Mouse (Mus musculus): ENCODE measurements around the gene Serinc1. TPM values are rescaled to one million over a fixed set of nuclear protein-coding genes. Genes with fewer than 3 reads are reported as not detected.

The Serinc1 gene
- polyA plus RNA-seq, 1 experiment, result 19.8 TPM

- H3K4me3 ChIP-seq (ENCODE audit: control insufficient read depth, low read depth, low read length), result no peak overlapping the region
- H3K27me3 ChIP-seq (ENCODE audit: control insufficient read depth, insufficient read depth, low read length), result no peaks in the 10 kb centered on the region
- TF ChIP-seq POLR2A (IDR thresholded peaks at IDR 0.05; ENCODE audit: control insufficient read depth, low read depth, low read length), result no peak
- TF ChIP-seq CTCF (IDR thresholded peaks at IDR 0.05; ENCODE audit: control insufficient read depth, insufficient read depth, insufficient replicate concordance, low read depth, low read length), result no peak
- H3K27ac ChIP-seq (ENCODE audit: control insufficient read depth, insufficient read depth, low read depth, low read length), result no peak overlapping the region
- no peaks in the 10 kb centered on the region for H3K36me3 ChIP-seq (ENCODE audit: control insufficient read depth, insufficient read depth, low read length)
- H3K4me1 ChIP-seq (ENCODE audit: control insufficient read depth, insufficient read depth, low read length), result no peaks in the 10 kb centered on the region
Measured at GRCm38 (mm10) chr10:57514616-57515015, 17.7 kb downstream of the Serinc1 start.

GRCm38 (mm10) chr10:57499414-57500156 lies 32.7 kb downstream of the Serinc1 start:
- no peaks in the 10 kb centered on the region for H3K36me3 ChIP-seq (ENCODE audit: control insufficient read depth, insufficient read depth, low read length)

GRCm38 (mm10) chr10:57492050-57492449 lies 40.3 kb downstream of the Serinc1 start:
- peaks cover 2% of the 10 kb centered on the region for H3K4me1 ChIP-seq (ENCODE audit: control insufficient read depth, insufficient read depth, low read length)
- no peak overlapping the region for H3K27ac ChIP-seq (ENCODE audit: control insufficient read depth, insufficient read depth, low read depth, low read length)
- no peaks in the 10 kb centered on the region for H3K36me3 ChIP-seq (ENCODE audit: control insufficient read depth, insufficient read depth, low read length)
- no peak overlapping the region for H3K4me3 ChIP-seq (ENCODE audit: control insufficient read depth, low read depth, low read length)
- H3K27me3 ChIP-seq (ENCODE audit: control insufficient read depth, insufficient read depth, low read length), result no peaks in the 10 kb centered on the region
- TF ChIP-seq POLR2A (IDR thresholded peaks at IDR 0.05; ENCODE audit: control insufficient read depth, low read depth, low read length), result no peak
- TF ChIP-seq CTCF (IDR thresholded peaks at IDR 0.05; ENCODE audit: control insufficient read depth, insufficient read depth, insufficient replicate concordance, low read depth, low read length), result no peak

More at GRCm38 (mm10) chr10:57499414-57500156, 32.7 kb downstream of the Serinc1 start:
- Histone ChIP-seq H3K27me3 (ENCODE audit: control insufficient read depth, insufficient read depth, low read length) (no peaks in the 10 kb centered on the region), H3K27ac (ENCODE audit: control insufficient read depth, insufficient read depth, low read depth, low read length) (no peak overlapping the region), H3K4me3 (ENCODE audit: control insufficient read depth, low read depth, low read length) (no peak overlapping the region), H3K4me1 (ENCODE audit: control insufficient read depth, insufficient read depth, low read length) (no peaks in the 10 kb centered on the region)
- no peak for TF ChIP-seq POLR2A (IDR thresholded peaks at IDR 0.05; ENCODE audit: control insufficient read depth, low read depth, low read length)
- TF ChIP-seq CTCF (IDR thresholded peaks at IDR 0.05; ENCODE audit: control insufficient read depth, insufficient read depth, insufficient replicate concordance, low read depth, low read length), result no peak

DNA sequence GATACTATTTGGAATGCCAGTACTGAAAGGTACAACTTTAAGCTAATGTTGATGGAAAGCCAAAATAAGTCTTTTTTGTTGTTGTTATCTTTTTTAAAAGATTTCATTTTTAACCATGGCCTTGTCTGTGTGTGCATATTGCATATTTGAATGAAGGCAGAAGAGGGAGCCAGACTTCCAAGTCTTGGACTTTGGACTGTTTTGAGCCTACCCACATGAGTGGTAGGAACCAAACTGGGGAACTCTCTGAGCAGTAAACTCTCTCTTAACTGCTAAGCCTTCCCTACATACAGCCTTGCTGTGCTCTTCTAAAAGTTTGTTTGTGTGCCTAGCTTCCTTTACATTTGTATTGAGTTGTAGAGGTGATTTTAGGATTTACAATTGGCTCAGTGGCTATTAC lies 43.7 kb downstream of the Serinc1 start:
- Histone ChIP-seq H3K36me3 (ENCODE audit: control insufficient read depth, insufficient read depth, low read length) (no peaks in the 10 kb centered on the region), H3K4me3 (ENCODE audit: control insufficient read depth, low read depth, low read length) (peak overlapping the region; percentile 36; the same call in 1 of the 2 replicates), H3K27me3 (ENCODE audit: control insufficient read depth, insufficient read depth, low read length) (no peaks in the 10 kb centered on the region), H3K4me1 (ENCODE audit: control insufficient read depth, insufficient read depth, low read length) (peaks cover 2% of the 10 kb centered on the region), H3K27ac (ENCODE audit: control insufficient read depth, insufficient read depth, low read depth, low read length) (no peak overlapping the region)
- TF ChIP-seq POLR2A (IDR thresholded peaks at IDR 0.05; ENCODE audit: control insufficient read depth, low read depth, low read length), result no peak
- TF ChIP-seq CTCF (IDR thresholded peaks at IDR 0.05; ENCODE audit: control insufficient read depth, insufficient read depth, insufficient replicate concordance, low read depth, low read length), result no peak

- Histone ChIP-seq H3K36me3 (ENCODE audit: control insufficient read depth, insufficient read depth, low read length) (no peaks in the 10 kb centered on the region), H3K4me3 (ENCODE audit: control insufficient read depth, low read depth, low read length) (peak overlapping the region; percentile 63; the same call in 1 of the 2 replicates), H3K4me1 (ENCODE audit: control insufficient read depth, insufficient read depth, low read length) (peaks cover 2% of the 10 kb centered on the region), H3K27ac (ENCODE audit: control insufficient read depth, insufficient read depth, low read depth, low read length) (no peak overlapping the region), H3K27me3 (ENCODE audit: control insufficient read depth, insufficient read depth, low read length) (no peaks in the 10 kb centered on the region)
- no peak for TF ChIP-seq POLR2A (IDR thresholded peaks at IDR 0.05; ENCODE audit: control insufficient read depth, low read depth, low read length)
- no peak for TF ChIP-seq CTCF (IDR thresholded peaks at IDR 0.05; ENCODE audit: control insufficient read depth, insufficient read depth, insufficient replicate concordance, low read depth, low read length)
Measured at GRCm38 (mm10) chr10:57487201-57487600, 45.1 kb downstream of the Serinc1 start.

- H3K27me3 ChIP-seq (ENCODE audit: control insufficient read depth, insufficient read depth, low read length), result no peaks in the 10 kb centered on the region
- peak overlapping the region; percentile 34 for H3K27ac ChIP-seq (ENCODE audit: control insufficient read depth, insufficient read depth, low read depth, low read length)
- H3K4me3 ChIP-seq (ENCODE audit: control insufficient read depth, low read depth, low read length), result peak overlapping the region; percentile 69
- peaks cover 2% of the 10 kb centered on the region; the same call in 1 of the 2 replicates for H3K4me1 ChIP-seq (ENCODE audit: control insufficient read depth, insufficient read depth, low read length)
- no peaks in the 10 kb centered on the region for H3K36me3 ChIP-seq (ENCODE audit: control insufficient read depth, insufficient read depth, low read length)
- no peak for TF ChIP-seq CTCF (IDR thresholded peaks at IDR 0.05; ENCODE audit: control insufficient read depth, insufficient read depth, insufficient replicate concordance, low read depth, low read length)
- TF ChIP-seq POLR2A (IDR thresholded peaks at IDR 0.05; ENCODE audit: control insufficient read depth, low read depth, low read length), result no peak; the same call in 1 of the 2 replicates
Measured at GRCm38 (mm10) chr10:57486542-57487071, 45.7 kb downstream of the Serinc1 start.

DNA sequence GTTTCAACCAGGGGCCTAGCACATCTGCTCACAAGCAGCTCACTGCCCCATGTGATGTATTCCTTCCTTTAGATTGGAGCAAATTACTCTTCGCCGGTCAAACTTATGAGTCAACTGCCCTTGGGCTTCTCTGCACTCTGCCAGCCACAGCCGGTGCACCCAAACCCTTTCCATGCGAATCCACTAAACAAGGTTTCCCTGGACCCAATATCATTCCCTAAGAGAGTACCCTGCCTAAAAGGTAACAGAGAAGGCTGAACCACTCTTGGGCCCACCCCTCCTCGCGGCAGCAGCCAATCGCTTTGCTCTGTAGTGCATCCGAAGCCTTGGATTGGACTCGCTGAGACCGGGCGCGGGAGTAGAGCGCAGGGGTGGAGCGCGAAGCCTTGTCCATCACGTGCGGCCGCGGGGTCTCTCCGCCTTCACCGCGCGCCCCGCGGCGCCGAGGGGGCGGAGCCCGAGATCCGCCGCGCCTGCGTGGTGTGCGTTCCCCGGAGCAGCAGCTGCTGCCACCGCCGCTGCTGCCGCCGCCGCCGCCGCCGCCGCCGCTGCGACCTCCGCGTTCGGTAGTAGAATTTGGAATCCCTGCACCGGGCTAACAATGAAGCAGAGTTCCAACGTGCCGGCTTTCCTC lies 46.3 kb downstream of the Serinc1 start, which contains the start of gene Hsf2:
Gene Hsf2, plus strand, starts transcription at position 478 of the 634 bp plus-strand sequence.
- H3K27me3 ChIP-seq (ENCODE audit: control insufficient read depth, insufficient read depth, low read length), result no peaks in the 10 kb centered on the region

More for the DNA sequence above, 46.3 kb downstream of the Serinc1 start, which contains the start of gene Hsf2:
- Histone ChIP-seq H3K27ac (ENCODE audit: control insufficient read depth, insufficient read depth, low read depth, low read length) (peak within 1 kb of the TSS; percentile 43), H3K36me3 (ENCODE audit: control insufficient read depth, insufficient read depth, low read length) (no peaks in the 10 kb centered on the region), H3K4me3 (ENCODE audit: control insufficient read depth, low read depth, low read length) (peak within 1 kb of the TSS; percentile 69), H3K4me1 (ENCODE audit: control insufficient read depth, insufficient read depth, low read length) (peaks cover 2% of the 10 kb centered on the region; the same call in 1 of the 2 replicates)
- TF ChIP-seq POLR2A (IDR thresholded peaks at IDR 0.05; ENCODE audit: control insufficient read depth, low read depth, low read length), result peak; percentile 48; the same call in 1 of the 2 replicates
- no peak for TF ChIP-seq CTCF (IDR thresholded peaks at IDR 0.05; ENCODE audit: control insufficient read depth, insufficient read depth, insufficient replicate concordance, low read depth, low read length)
